Mouse (Mus musculus): Measurements from ENCODE around the gene Wnk2.

Gene Wnk2

GRCm38 (mm10) chr13:49100417-49100816, 47.4 kb downstream of the Wnk2 start:
- DNase-seq (ENCODE audit: inconsistent age in 2 of 2, low spot score in 1 of 2): peak in 1 of 2 experiments; percentile 40

GRCm38 (mm10) chr13:49096826-49097225, 51.0 kb downstream of the Wnk2 start:
- no peak for DNase-seq (ENCODE audit: inconsistent age in 2 of 2, low spot score in 1 of 2)

GRCm38 (mm10) chr13:49094667-49095066, 53.1 kb downstream of the Wnk2 start:
- no peak for DNase-seq (ENCODE audit: inconsistent age in 2 of 2, low spot score in 1 of 2)

- peak in 1 of 2 experiments; percentile 43 for DNase-seq (ENCODE audit: inconsistent age in 2 of 2, low spot score in 1 of 2)
Measured at GRCm38 (mm10) chr13:49093471-49093891, 54.3 kb downstream of the Wnk2 start.

- DNase-seq (ENCODE audit: inconsistent age in 2 of 2, low spot score in 1 of 2): no peak
Measured at GRCm38 (mm10) chr13:49092596-49092995, 55.2 kb downstream of the Wnk2 start.

- no peak for DNase-seq (ENCODE audit: inconsistent age in 2 of 2, low spot score in 1 of 2)
Measured at GRCm38 (mm10) chr13:49090176-49090575, 57.6 kb downstream of the Wnk2 start.

GRCm38 (mm10) chr13:49088874-49089273, 58.9 kb downstream of the Wnk2 start:
- DNase-seq (ENCODE audit: inconsistent age in 2 of 2, low spot score in 1 of 2): peak; percentile 66 to 79

- peak; percentile 51 to 81 for DNase-seq (ENCODE audit: inconsistent age in 2 of 2, low spot score in 1 of 2)
Measured at GRCm38 (mm10) chr13:49087420-49087819, 60.4 kb downstream of the Wnk2 start.

GRCm38 (mm10) chr13:49086431-49086830, 61.4 kb downstream of the Wnk2 start:
- DNase-seq (ENCODE audit: inconsistent age in 2 of 2, low spot score in 1 of 2): no peak

- no peak for DNase-seq (ENCODE audit: inconsistent age in 2 of 2, low spot score in 1 of 2)
Measured at GRCm38 (mm10) chr13:49085211-49085610, 62.6 kb downstream of the Wnk2 start.

GRCm38 (mm10) chr13:49084781-49085180, 63.0 kb downstream of the Wnk2 start:
- no peak for DNase-seq (ENCODE audit: inconsistent age in 2 of 2, low spot score in 1 of 2)

- DNase-seq (ENCODE audit: inconsistent age in 2 of 2, low spot score in 1 of 2): no peak
Measured at GRCm38 (mm10) chr13:49083941-49084340, 63.9 kb downstream of the Wnk2 start.

GRCm38 (mm10) chr13:49082151-49082879, 65.5 kb downstream of the Wnk2 start:
- DNase-seq (ENCODE audit: inconsistent age in 2 of 2, low spot score in 1 of 2): no peak

GRCm38 (mm10) chr13:49076196-49076595, 71.6 kb downstream of the Wnk2 start:
- no peak for DNase-seq (ENCODE audit: inconsistent age in 2 of 2, low spot score in 1 of 2)

GRCm38 (mm10) chr13:49075377-49075776, 72.4 kb downstream of the Wnk2 start:
- no peak for DNase-seq (ENCODE audit: inconsistent age in 2 of 2, low spot score in 1 of 2)

GRCm38 (mm10) chr13:49073295-49073694, 74.5 kb downstream of the Wnk2 start:
- no peak for DNase-seq (ENCODE audit: inconsistent age in 2 of 2, low spot score in 1 of 2)

GRCm38 (mm10) chr13:49071861-49072260, 76.0 kb downstream of the Wnk2 start:
- DNase-seq (ENCODE audit: inconsistent age in 2 of 2, low spot score in 1 of 2): no peak

- no peak for DNase-seq (ENCODE audit: inconsistent age in 2 of 2, low spot score in 1 of 2)
Measured at GRCm38 (mm10) chr13:49069979-49070378, 77.8 kb downstream of the Wnk2 start.

- DNase-seq (ENCODE audit: inconsistent age in 2 of 2, low spot score in 1 of 2): no peak
Measured at GRCm38 (mm10) chr13:49069393-49069792, 78.4 kb downstream of the Wnk2 start.

- DNase-seq (ENCODE audit: inconsistent age in 2 of 2, low spot score in 1 of 2): no peak
Measured at GRCm38 (mm10) chr13:49064257-49064656, 83.6 kb downstream of the Wnk2 start.

- no peak for DNase-seq (ENCODE audit: inconsistent age in 2 of 2, low spot score in 1 of 2)
Measured at GRCm38 (mm10) chr13:49060456-49060855, 87.4 kb downstream of the Wnk2 start.

- peak; percentile 54 to 71 for DNase-seq (ENCODE audit: inconsistent age in 2 of 2, low spot score in 1 of 2)
Measured at GRCm38 (mm10) chr13:49058528-49058927, 89.3 kb downstream of the Wnk2 start.

GRCm38 (mm10) chr13:49056304-49056703, 91.5 kb downstream of the Wnk2 start:
- no peak for DNase-seq (ENCODE audit: inconsistent age in 2 of 2, low spot score in 1 of 2)
